Mouse (Mus musculus) embryo, embryonic 10.5 days (tissue): ENCODE data around the gene 2410002F23Rik.
A peak's percentile ranks its signal among the peaks of the same experiment; 100 is the strongest.
"Not testable (repeated sequence)": the region's sequence is repeated elsewhere in the genome, so short reads cannot be mapped to it uniquely, and the experiment has no call there.

Experiments
- DNase-seq: peaks from one replicate; pipeline ENCODE4 v3.0.0-alpha.2; 2015; ENCODE audit warnings: low spot score

2410002F23Rik gene

DNA sequence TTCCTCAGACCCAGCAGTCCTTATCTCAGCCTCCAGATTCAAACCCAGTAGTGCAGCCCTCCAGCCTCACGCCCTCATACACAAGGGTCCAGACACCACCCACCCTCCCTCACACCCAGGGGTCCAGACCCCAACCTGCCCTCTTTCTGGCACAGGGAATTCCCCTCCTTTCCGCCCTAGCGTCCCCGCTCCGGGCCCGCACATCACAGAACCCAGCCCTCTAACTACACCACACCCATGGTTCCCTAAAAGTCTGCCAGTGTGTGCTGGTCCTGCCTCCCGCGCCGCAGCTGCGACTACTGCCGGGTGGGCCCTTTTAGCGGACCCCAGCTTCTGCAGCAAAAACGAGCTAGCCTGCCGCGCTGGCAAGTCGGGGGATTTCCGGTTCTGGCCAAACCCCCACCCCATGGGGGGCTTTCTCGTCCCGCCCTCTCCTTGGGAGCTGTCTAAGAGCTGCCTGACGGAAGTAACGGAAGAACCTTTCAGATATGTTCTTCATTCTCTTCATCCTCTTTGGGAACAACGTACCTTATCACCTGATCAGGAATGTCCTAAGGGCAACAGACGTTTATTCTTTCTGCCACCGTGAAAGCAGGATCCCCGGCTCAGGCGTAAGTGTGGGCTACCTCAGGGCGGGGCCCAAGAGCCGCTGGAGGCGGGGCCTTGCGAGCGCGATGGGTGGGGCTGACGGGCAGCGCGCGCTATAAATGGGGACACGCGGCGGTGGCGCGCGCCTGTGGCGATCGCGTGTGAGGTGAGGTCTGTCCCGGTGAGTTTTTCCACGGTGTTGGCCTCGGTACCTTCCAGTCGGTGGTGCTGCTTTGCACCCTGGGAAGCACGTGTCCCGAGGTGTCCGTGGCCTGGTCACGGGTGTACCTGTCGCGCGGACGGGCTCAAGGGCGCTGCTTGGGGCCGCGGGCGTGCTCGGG is at the start of gene 2410002F23Rik, which contains the start of gene 1700028J19Rik:
2410002F23Rik (plus strand) TSS at position 668 of the 929 bp plus-strand sequence.
1700028J19Rik (minus strand) TSS at position 641 of the 929 bp plus-strand sequence.
- peak; percentile 95 for DNase-seq

DNA sequence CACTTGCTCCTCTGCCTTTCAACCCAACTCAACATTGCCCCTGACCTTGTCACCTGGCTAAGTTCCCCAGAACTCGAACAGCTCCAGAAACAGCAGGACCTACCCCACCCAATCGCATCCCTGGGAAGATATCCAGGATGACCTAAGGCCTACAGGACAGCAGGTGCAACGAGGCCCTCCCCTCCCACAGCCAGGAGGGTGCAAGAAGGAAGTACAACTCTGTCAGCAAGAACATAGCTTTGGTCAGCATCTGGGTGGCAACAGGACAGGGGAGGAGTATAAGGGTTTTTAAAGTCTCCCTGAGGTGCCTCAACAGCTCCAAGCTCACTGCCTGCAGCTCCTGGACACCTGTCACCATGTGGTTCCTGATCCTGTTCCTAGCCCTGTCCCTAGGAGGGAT is 48.6 kb upstream of the 2410002F23Rik start, which contains the start of gene Klk1b3:
Klk1b3 (plus strand) TSS at position 301 of the 400 bp plus-strand sequence.
- DNase-seq: no peak

DNA sequence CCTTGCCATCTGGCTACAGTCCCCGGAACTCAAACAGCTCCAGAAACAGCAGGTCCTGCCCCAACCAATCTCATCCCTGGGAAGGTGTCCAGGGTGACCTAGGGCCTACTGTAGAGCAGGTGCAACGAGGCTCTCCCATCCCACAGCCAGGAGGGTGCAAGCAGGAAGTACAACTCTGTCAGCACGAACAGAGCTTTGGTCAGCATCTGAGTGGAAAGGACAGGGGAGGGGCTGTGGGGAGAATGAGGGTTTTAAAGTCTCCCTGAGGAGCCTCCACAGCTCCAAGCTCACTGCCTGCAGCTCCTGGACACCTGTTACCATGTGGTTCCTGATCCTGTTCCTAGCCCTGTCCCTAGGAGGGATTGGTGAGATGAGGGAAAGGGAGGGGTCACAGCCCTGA is 39.4 kb upstream of the 2410002F23Rik start, which contains the start of gene Klk1b4:
Klk1b4 (plus strand) TSS at position 301 of the 400 bp plus-strand sequence.
- not testable (repeated sequence) for DNase-seq

DNA sequence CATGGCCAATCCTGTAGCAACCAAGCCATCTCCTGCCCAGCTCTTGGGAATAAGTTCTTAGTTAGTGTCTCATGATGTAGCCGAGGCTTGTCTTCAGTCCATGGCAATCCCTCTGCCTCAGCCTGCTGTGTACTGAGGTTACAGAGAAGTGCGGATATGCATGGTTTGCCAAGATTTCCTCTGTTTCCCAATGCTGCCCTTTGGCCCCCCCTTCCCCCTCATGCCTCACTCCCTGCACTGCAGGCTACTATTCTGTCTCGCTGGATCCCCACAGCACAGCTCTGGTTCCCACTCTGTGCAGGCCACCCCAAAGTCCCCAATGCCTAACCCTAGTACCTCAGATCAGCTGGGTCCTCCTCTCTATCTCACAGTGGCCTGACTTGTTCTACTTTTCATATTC is 38.2 kb upstream of the 2410002F23Rik start:
- DNase-seq: no peak

DNA sequence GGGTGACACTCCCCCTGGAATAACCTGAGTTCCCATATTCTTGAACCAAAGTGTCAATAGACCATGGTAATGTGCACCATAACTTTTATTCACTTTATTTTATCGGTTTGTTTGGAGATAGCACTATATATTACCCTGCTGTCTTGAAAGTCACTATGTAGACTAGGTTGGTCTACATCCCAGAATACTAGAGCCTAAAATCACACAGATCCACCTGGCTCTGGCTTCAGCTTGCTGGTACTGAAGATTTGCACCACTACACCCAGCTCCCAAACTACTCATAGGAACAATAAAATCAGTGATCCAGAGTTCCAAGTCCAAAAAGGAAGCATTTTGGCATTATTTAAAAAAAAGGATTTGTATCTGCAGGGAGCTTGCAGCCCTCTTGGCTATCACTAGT is 30.9 kb upstream of the 2410002F23Rik start, which contains the start of gene Klk1b5:
Klk1b5 (plus strand) TSS at position 301 of the 400 bp plus-strand sequence.
- no peak for DNase-seq

DNA sequence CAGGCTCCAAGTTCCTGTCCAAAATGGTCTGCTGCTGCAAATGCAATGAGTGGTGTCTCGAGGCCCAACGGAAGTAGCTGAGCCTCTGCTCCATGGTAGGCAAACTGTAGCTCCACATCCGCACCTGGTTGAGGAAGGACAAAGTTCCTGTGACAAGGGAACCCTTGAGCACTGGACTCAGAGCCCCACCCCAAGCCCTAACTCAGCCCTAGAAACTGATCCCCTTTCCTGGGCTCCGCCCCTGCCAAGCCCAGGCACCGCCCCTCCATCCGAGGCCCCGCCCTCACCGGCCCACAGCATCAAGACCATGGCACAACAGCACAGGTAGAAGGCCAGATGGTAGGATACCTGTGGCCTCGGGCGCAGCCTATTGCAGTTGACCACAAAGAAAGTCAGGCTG is 24.9 kb upstream of the 2410002F23Rik start:
- not testable (repeated sequence) for DNase-seq

DNA sequence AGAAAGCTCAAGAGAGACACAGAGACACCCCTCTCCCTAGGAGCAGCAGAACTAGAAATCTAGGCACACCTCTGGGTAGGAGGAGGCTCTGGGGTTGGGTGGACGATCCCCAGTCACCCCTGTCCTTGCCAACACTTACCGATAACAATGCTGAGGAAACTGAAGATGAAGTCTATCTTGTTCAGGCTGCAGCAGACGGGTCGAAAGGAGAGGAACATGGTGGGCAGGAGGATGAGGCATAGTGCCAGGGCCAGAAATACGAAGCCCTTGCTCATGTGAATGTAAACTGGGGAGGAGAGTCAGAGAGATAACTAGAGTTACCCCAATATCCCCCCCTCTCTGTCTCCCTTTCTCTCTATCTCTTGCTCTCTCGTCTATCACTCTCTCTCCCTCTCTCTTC is 24.2 kb upstream of the 2410002F23Rik start:
- DNase-seq: not testable (repeated sequence)

DNA sequence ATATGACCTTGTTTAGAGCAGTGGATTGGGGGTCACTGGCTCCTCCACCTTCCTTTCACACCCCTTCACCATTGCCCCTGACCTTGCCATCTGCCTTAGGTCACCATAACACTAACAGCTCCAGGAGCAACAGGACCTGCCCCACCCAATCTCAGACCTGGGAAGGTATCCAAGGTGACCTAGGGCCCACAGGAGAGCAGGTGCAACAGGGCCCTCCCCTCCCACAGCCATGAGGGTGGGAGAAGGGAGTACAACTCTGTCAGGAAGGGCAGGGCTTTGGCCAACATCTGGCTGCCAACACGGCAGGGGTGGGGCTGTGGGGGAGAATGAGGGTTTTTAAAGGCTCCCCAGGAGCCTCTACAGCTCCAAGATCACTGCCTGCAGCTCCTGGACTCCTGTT is 21.4 kb upstream of the 2410002F23Rik start, which contains the start of gene Klk1:
Klk1 (plus strand) TSS at position 285 of the 400 bp plus-strand sequence.
- no peak for DNase-seq

DNA sequence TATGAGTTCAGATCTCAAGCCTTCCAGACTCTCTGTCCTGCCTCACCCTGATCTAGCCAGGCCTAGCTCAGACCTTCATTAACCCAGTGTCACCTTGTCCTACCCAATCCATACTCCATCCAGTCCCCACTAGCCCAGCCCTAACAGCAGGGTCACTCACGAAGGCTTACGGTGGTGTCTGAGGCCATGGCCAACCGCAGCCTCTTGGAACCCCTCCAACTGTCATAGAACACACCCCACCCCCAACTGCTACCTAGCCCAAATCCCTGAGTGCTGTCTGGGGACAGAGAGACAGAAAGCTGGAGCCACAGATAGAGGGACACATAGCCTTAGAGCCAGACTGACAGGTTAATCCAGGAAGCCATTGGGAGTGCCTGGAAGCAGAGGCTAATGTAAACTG is 10.6 kb upstream of the 2410002F23Rik start, which contains the start of gene Gm36864:
Gm36864 (plus strand) TSS at position 269 of the 400 bp plus-strand sequence.
- no peak for DNase-seq

DNA sequence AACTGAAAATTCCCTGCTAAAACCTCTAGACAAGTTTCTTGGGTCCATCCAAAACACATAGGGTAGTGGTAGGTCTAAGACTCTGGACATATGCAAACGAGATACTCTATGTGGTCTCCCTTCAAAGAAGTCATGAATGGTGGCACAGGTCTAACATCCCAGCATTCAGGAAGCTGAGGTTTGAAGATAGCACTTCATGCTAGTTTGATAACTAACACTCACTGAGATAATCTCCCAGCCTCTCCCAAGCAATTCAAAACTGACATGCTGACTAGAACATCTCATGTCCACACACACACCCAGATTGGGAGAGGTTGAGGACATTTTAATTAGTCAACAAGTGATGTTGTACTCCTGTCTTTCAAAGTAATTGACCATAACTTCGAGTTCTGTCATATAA is 6.6 kb upstream of the 2410002F23Rik start:
- DNase-seq: no peak

DNA sequence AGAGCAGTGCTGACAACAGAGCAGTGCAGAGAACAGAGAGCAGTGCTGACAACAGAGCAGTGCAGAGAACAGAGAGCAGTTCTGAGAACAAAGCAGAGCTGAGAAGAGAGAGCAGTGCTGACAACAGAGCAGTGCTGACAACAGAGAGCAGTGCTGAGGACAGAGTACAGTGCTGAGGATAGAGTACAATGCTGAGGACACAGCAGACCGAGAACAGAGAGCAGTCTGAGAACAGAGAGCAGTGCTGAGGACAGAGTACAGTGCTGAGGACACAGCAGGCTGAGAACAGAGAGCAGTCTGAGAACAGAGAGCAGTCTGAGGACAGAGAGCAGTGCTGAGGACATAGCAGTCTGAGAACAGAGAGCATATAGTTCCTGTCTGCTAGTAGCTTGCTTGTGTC is 5.8 kb upstream of the 2410002F23Rik start:
- DNase-seq: no peak

DNA sequence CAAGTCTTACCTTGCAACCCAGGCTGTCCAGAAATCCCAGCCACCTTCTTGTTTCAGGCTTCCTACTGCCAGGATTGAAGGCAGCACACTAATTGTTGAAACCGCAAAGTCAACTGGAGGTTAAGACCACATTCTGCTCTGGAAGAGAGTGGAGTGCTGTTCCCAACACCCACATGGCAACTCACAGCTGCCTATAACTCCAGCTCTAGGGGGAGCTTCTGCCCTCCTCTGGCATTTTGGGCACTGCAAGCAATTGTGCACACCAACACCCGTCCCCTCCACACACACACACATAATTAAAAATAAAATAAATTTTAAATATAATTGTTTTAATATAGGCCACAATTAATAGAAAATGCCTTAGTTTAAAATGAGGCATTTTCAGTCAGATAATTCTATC is 5.4 kb upstream of the 2410002F23Rik start:
- DNase-seq: no peak

DNA sequence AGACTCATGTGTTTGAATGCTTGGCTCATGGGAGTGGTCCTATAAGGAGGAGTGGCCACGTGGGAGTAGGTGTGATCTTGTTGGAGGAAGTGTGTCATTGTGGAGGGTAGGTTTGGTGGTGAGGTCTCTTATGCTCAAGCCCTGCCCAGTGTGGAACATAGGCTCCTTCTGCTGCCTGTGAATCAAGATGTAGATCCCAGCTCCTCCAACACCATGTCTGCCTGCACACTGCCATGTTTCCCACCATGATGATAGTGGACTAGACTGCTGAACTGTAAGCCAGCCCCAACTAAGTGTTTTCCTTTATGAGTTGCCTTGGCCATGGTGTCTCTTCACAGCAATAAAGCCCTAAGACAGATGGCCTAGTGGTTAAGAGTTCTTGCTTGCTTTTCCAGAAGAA is 2.4 kb upstream of the 2410002F23Rik start:
- DNase-seq: no peak

DNA sequence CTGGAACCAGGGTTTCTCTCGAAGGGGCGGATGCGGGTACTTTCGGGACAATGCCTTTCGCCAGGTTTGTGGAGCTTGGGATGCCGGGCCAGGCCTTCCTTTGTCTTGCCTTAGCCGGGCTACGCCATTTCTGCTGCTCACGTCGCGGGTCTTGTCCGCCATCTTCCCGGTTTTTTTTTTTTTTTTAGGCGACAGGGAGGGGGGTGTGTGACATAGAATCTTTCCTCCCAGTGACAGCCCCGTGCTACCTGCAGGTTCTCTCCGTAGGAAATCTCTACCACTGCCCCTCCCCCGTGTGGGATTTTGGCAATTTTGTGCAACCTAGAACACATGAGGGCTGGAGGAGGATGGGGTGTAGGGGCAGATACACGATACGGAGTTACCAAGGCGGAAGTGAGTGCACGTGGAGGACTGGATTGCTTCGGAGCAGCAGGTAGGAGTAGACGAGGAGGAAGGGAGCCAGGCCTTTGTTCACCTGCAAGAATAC is 505 bp downstream of the 2410002F23Rik start:
- DNase-seq: peak; percentile 69

DNA sequence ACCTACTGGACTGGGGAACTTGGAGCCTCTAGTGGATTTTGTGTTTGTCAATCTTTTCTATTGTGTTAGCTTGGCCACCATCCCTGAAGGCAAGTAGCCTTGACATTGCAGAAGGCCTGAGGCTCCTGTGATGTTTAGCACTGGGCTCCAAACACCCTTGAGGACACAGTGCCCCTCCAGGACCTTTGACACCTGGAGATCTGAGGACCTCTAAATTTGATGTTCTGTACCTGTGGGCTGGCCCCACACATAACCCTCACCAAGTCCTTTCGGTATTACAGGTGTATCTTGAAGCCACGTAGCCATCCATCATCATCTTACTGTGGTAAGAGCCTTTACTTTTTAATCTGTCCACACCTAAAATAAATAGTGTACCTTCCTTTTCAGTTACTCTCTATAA is 1.4 kb downstream of the 2410002F23Rik start:
- no peak for DNase-seq

DNA sequence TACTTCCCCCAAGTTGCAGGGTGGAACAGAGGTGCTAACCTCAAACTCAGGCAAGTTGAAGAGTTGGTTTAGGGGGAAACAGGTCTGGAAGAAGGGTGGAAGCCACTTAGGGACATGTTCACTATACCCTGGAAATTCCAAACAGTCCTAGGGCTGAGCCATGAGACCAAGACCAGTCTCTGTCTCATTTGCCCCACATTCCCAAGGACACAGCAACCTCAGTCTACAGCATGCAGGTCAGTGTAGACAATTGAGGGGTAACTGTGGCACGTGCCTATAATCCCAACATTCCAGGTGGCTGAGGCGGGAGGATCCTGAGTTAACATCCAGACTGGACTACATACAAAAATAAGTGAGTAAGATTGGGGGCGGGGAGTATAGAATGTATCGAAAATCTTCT is 2.7 kb downstream of the 2410002F23Rik start:
- DNase-seq: no peak

DNA sequence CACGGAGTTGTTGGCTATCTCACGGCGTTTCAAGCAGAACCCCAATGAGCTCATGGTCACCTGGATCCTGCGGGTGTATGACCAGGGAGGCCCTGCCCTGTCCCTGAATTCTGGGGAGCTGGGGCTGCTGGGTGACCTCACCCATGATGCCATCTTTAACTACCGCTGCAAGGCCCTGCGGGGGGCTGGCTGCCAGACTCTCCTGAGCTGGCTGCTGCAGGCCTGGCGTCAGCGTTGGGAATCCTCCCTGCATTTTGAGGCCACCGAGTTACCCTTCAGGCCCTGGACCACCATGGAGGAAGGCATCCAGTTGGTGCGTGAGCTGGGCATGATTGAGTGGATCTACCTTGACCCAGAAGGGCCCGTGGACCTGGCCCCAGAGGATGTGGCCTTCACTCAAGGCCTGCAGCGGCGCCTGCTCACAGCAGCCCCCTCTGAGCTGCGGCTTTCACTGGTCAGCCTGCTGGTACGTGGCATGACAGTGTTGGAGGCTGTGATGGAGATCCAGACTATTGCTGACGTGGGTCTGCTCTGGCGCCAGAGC is 4.3 kb downstream of the 2410002F23Rik start:
- not testable (repeated sequence) for DNase-seq

DNA sequence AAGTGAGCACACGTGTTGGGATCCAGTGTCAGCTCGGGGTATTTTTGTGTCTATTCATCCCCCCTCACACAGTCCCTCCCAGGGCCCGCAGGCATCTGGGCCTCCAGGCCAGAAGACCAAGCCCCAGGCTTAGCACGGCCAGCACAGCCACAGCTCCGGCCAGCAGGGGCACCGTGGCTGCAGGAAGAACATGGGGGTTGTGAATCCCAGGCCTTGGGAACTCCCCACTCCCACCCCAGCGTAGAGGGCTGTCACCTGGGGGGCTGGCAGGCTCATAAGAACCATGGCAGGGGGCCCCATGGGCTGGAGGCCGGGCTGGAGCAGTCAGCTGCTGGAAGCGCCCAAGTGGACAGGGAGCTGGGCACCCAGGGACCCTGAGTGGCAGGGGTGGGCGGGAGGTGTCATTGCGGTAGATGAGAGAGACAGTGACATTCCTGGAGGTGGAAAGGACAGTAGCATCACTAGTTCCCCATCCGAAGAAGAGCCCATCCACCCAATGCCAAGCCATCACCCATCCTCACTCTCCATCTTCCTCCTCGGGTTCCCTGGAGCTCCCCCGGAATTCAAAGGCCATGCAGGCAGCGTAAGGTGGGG is 6.6 kb downstream of the 2410002F23Rik start:
- no peak for DNase-seq

DNA sequence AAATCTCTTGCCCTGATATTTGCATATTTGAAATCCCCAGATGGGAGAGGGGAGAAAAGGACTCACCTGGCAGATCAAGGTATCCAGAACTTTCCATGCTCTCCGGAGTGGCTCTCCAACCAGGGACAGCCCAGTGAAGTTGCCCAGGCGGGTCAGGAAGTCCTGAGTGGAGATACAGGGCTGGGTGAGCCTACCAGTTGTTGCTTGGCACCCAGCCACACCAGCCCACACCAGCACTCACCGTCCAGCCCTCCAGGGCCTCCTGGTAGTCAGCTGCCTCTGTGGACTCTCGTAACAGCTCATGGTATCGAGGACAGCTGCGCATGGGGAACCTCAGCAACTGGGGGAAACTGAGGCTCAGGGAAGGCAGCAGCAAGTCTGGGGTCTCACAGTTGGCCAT is 8.4 kb downstream of the 2410002F23Rik start:
- DNase-seq: no peak

DNA sequence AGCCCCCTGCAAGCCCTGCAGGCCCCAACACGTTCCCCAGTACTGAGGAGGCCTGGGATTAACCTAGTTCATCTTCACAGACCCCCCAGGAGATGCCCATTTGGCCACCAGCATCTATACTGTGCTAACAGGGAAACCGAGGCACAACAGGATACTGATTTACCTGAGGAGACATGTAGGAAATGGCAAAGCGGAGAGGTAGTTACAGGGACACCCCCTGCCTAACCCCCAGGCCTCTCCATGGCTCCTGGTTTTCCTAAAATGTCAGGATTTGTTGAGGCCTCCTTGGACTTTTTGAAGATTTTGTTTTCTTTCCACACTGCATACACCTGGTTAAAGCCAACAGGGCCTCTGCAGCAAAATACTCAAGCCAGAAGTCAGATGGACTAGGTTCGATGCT is 10.8 kb downstream of the 2410002F23Rik start, which contains the start of gene Acp4:
Acp4 (minus strand) TSS at position 101 of the 400 bp plus-strand sequence.
- DNase-seq: no peak

DNA sequence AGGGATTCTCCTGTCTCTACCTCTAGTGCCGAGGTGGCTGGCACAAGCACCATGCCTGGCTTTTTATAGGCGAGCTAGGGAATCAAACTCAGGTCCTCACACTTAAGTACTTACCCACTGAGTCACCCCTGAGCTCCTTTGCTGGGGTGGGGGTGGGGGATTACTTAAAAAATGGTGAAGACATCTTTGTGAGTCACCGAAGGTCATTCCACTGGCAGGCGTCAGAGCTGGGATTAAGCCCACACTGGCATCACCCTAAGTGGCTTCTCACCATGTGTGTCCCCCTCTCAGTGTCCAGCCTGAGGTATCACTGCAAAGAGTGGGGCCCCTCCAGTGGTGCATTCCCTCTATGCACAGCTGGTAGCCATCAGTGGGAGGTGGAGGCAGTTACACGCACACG is 13.9 kb downstream of the 2410002F23Rik start:
- DNase-seq: no peak

DNA sequence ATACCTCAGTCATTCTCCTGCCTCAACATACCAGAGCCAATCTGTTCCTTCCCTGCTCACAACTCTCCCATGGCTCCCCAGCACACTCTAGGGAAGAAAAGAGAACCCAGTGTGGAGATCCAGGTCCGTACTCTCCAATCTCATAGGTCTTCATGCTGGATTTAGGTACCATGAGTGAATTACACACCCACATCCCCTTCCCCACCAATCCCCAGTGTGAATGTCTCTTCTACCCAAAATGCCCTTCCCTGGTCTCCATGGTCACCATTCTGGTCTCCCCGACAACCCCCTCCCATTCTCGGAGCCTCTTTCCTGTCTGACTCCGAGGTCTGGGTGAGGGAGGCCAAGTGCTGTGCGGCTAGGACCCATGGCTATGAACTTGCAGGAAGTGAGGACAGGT is 14.6 kb downstream of the 2410002F23Rik start, which contains the start of gene Gm15517:
Gm15517 (plus strand) TSS at position 301 of the 400 bp plus-strand sequence.
- DNase-seq: no peak
